8 mouse cellular contexts compared by ENCODE assay signal in genomic region chr4:154855721-154856479, GRCm38 (mm10). TPM values are rescaled to one million over a fixed set of nuclear protein-coding genes. Genes with fewer than 3 reads are reported as not detected.
A peak's percentile ranks its signal among the peaks of the same experiment; 100 is the strongest.
DNase-seq lines count a peak whose midpoint lies in the region; ATAC-seq and TF ChIP-seq lines count a peak whose summit lies in the region.

No protein-coding gene starts in this region.

- intact Hi-C loops in heart, postnatal 14 days (cut with DNase I) = no loop called here

- peak overlapping the region; percentile 80 for H3K27ac ChIP-seq in forebrain, embryonic 16.5 days (ENCODE audit: low read length)
- no peak overlapping the region for H3K27ac ChIP-seq in liver, embryonic 11.5 days (ENCODE audit: low read depth, low read length)
- H3K27ac ChIP-seq in testis, adult 2 months (ENCODE audit: control insufficient read depth, insufficient read depth, low read depth, low read length) = no peak overlapping the region

- peak; percentile 95 for ATAC-seq in forebrain, embryonic 16.5 days
- peak; percentile 76 for ATAC-seq in liver, embryonic 11.5 days (replicated peaks; ENCODE audit: low FRiP score)

- peak overlapping the region; percentile 72 for H3K9ac ChIP-seq in forebrain, embryonic 16.5 days (replicated peaks; ENCODE audit: low read depth, low read length)
- 0 out of 2 replicates have a peak overlapping the region, but pooled peaks have one; percentile 25 for H3K9ac ChIP-seq in liver, embryonic 11.5 days (ENCODE audit: low read depth, low read length)

- peak; percentile 30; the same call in 1 of the 2 replicates for TF ChIP-seq CTCF in testis, adult 2 months (IDR thresholded peaks at IDR 0.05; ENCODE audit: control insufficient read depth, insufficient read depth, insufficient replicate concordance, low read depth, low read length)

- H3K4me2 ChIP-seq in forebrain, embryonic 16.5 days (ENCODE audit: low read length) = peak overlapping the region; percentile 85
- H3K4me2 ChIP-seq in liver, embryonic 11.5 days = peak overlapping the region; percentile 75

- no peak for TF ChIP-seq POLR2A in testis, adult 2 months (IDR thresholded peaks at IDR 0.05; ENCODE audit: control insufficient read depth, low read depth, low read length)

- H3K4me3 ChIP-seq in forebrain, embryonic 16.5 days (replicated peaks; ENCODE audit: low read length) = peak overlapping the region; percentile 57
- H3K4me3 ChIP-seq in liver, embryonic 11.5 days (ENCODE audit: low read depth, low read length) = peak overlapping the region; percentile 50
- peak overlapping the region; percentile 59 for H3K4me3 ChIP-seq in testis, adult 2 months (ENCODE audit: control insufficient read depth, low read depth, low read length)

- H3K4me1 ChIP-seq in forebrain, embryonic 16.5 days (replicated peaks; ENCODE audit: control insufficient read depth, insufficient read depth, low read length) = peaks cover 6% of the 10 kb centered on the region
- H3K4me1 ChIP-seq in liver, embryonic 11.5 days (replicated peaks; ENCODE audit: control insufficient read depth, insufficient read depth, low read length) = no peaks in the 10 kb centered on the region
- H3K4me1 ChIP-seq in testis, adult 2 months (ENCODE audit: control insufficient read depth, insufficient read depth, low read length) = peaks cover 12% of the 10 kb centered on the region

- WGBS in forebrain, embryonic 16.5 days = 0% methylated on average over 108 of the region's 110 CpGs
- 1% methylated on average over 104 of the region's 110 CpGs for WGBS in liver, embryonic 11.5 days

- no peaks in the 10 kb centered on the region for H3K36me3 ChIP-seq in forebrain, embryonic 16.5 days (ENCODE audit: control insufficient read depth, insufficient read depth)
- no peaks in the 10 kb centered on the region for H3K36me3 ChIP-seq in liver, embryonic 11.5 days (ENCODE audit: control insufficient read depth, insufficient read depth, low read length)
- no peaks in the 10 kb centered on the region for H3K36me3 ChIP-seq in testis, adult 2 months (ENCODE audit: control insufficient read depth, insufficient read depth, low read length)

- H3K27me3 ChIP-seq in forebrain, embryonic 16.5 days (replicated peaks; ENCODE audit: control insufficient read depth, insufficient read depth, low read length) = peaks cover 37% of the 10 kb centered on the region
- H3K27me3 ChIP-seq in liver, embryonic 11.5 days (replicated peaks; ENCODE audit: control insufficient read depth, insufficient read depth, low read length) = peaks cover 48% of the 10 kb centered on the region
- no peaks in the 10 kb centered on the region for H3K27me3 ChIP-seq in testis, adult 2 months (ENCODE audit: control insufficient read depth, insufficient read depth, low read length)

- peak; percentile 94 for DNase-seq in ES-CJ7 (ENCODE audit: low read depth, low spot score)
- DNase-seq in cerebellum, adult 18-20 months = peak; percentile 96
- peak; percentile 78 to 83 for DNase-seq in heart, postnatal 14 days
- DNase-seq in kidney, postnatal 25 days = peak; percentile 61 to 77
- DNase-seq in liver, embryonic 11.5 days (ENCODE audit: low spot score) = peak; percentile 66
- DNase-seq in naive thymus-derived CD4-positive, alpha-beta T cell, adult 2 months (ENCODE audit: low read depth) = peak; percentile 59

- H3K9me3 ChIP-seq in forebrain, embryonic 16.5 days (ENCODE audit: control insufficient read depth, low read length) = no peaks in the 10 kb centered on the region
- H3K9me3 ChIP-seq in liver, embryonic 11.5 days (ENCODE audit: control insufficient read depth, low read length) = no peaks in the 10 kb centered on the region; the same call in 1 of the 2 replicates

RNA-seq across cellular contexts. Expression of gene Mmel1, which starts 13.5 kb away (rescaled TPM):
- polyA plus RNA-seq in forebrain, embryonic 16.5 days (2015; fragmentation: Nextera tagmentation; extraction: Ambion mirVana) = 0.11 and 0.21 TPM in 2 replicates
- total RNA-seq in heart, postnatal 14 days (2021) = under 1 TPM in 1 of 2 experiments, not detected in 1; 0.20 TPM
- polyA plus RNA-seq in liver, embryonic 11.5 days (2014; fragmentation: Nextera tagmentation; extraction: Ambion mirVana) = 0.25 and 0.31 TPM in 2 replicates
- polyA plus RNA-seq in testis, adult 2 months (2012; rRNA removed) = 111 and 124 TPM in 2 replicates

RNA-seq across cellular contexts. Expression of gene Ttc34, which starts 18.6 kb away (rescaled TPM):
- 1.7 and 2.1 TPM in 2 replicates for polyA plus RNA-seq in forebrain, embryonic 16.5 days (2015; fragmentation: Nextera tagmentation; extraction: Ambion mirVana)
- under 1 TPM; 0.10 to 0.17 TPM for total RNA-seq in heart, postnatal 14 days (2021)
- polyA plus RNA-seq in liver, embryonic 11.5 days (2014; fragmentation: Nextera tagmentation; extraction: Ambion mirVana) = 0.10 TPM in 1 of 2 replicates, not detected in the other
- polyA plus RNA-seq in testis, adult 2 months (2012; rRNA removed) = 19.9 and 27.8 TPM in 2 replicates

RNA-seq across cellular contexts. Expression of gene Fam213b, which starts 43.0 kb away (rescaled TPM):
- 32.4 and 42.0 TPM in 2 replicates for polyA plus RNA-seq in forebrain, embryonic 16.5 days (2015; fragmentation: Nextera tagmentation; extraction: Ambion mirVana)
- 10 to 100 TPM; 44.7 to 51.3 TPM for total RNA-seq in heart, postnatal 14 days (2021)
- 17.4 and 20.1 TPM in 2 replicates for polyA plus RNA-seq in liver, embryonic 11.5 days (2014; fragmentation: Nextera tagmentation; extraction: Ambion mirVana)
- polyA plus RNA-seq in testis, adult 2 months (2012; rRNA removed) = 1.6 and 1.7 TPM in 2 replicates

Comparison
In these comparisons a context has a peak if more than half of its experiments do, and no peak if none do; other contexts are left out.
1. RNA of gene Mmel1, which starts 13.5 kb away (polyA plus RNA-seq): 111 to 124 TPM in testis, adult 2 months; 0.25 to 0.31 TPM in liver, embryonic 11.5 days and 0.11 to 0.21 TPM in forebrain, embryonic 16.5 days; every median in the first group is over 10 times any median in the second.
2. Peak in every context shown above with its lines, with median percentiles within 50 percentile points of each other: DNase-seq and H3K4me3 ChIP-seq.